Mouse (Mus musculus) T-cell, adult 2 months (primary cell): ENCODE measurements around the gene Cenpx.
"Not testable (repeated sequence)": the region's sequence is repeated elsewhere in the genome, so short reads cannot be mapped to it uniquely, and the experiment has no call there.

ENCODE experiments used
- DNase-seq: peaks from one replicate; pipeline ENCODE4 v3.0.0; 2022; ENCODE audit warnings: low spot score

The Cenpx gene

DNA sequence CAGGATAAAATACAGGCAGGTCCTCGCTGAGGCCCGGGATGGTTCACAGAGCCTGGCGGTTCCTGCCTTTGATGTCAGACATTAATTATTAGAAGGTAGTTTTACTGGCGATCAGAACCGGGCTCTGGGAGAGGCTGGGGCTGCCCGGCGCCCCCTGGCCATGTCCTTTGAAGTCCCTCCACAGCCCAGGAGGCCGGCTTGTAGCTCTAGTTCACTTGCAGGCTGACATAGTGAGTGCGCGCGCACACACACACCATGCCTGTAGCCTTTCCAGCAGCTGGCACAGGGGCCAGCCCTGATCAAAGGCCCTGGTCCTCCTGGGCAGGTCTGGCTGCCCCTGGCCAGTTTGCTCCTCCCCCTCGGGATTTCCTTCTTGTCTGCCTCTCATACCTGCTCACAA lies 17.9 kb downstream of the Cenpx start:
- no peak for DNase-seq

DNA sequence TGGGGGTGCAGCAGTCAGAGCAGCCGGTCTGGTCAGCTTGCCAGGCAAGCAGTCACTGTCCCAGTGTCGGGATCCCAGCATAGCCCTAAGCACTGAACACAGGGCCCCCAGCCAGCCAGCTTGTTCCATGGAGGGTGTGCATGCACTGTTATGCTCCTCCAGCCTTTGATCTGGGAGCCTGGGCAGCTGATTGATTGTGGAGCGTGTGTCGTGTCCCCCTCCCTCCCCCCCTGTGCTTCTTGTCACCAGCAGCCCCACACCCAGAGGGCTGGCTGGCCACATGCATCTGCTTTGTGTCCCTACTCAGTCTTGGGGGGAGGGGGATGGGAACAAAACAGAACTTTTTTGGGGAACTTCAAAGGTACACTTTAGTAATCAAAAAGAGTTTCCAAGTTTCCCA lies 18.4 kb downstream of the Cenpx start:
- DNase-seq = no peak

DNA sequence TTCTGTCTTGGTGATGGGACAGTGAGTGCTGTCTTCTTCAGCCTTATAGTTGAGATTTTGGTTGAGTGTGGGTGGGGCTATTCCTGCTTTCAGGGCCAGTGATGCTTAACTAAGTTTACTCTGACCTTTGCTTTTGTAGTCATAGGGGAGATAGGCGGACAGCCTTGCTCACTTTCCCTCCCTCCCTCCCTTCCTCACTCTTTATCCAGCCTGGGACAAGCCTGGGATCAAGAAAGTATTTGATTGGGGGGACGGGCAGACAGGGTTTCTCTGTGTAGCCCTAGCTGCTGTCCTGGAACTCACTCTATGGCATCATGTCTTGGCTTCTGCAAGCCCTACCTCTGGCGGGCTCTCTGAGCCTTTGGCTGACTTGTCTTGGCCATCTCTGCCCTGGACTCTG lies 20.1 kb downstream of the Cenpx start:
- no peak for DNase-seq

DNA sequence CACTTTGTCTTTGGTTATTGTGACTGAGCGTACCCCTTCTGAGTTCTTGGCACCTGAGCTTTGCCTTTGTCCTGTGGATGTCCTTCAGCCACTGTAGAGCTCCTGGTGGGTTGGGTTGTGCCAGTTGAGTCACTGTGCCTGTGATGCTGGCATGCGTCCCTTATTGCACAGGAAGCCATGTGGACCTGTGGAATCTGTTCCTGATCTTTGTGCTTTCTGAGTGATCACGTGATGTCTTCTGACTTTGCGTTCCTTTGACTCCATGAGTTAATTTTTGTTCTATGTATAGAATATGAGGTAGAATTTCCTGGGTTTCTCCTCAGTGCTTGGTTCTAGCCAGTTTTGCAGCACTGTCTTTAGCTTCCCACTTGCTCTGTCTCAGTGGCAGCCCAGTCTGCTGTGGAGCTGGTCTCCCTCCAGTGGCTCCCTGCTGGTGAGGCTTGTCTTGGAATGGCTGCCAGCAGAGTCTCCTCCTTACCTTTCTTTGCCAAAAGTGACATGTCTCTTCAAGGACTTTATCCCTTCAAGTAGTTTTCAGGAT lies 21.0 kb downstream of the Cenpx start:
- no peak for DNase-seq

DNA sequence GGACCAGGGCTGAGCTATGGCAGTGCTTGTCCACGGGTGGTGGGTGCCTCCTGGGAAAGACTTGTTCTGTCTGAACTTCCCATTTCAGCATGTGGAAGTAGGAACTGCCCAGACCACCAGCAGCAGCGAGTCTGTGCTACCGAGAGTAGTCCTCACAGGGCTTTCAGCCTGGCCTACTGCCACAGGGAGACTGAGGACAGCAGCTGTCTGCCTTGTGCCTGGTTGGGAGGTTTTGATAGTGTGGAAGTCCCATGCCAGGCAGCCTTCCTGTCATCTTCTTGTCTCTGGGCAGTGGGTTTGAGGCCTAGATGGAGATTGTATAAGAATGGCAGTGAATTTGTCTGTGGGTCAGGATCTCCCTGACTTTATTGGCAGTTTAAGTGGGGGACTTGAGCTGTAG lies 24.2 kb downstream of the Cenpx start:
- DNase-seq = no peak

DNA sequence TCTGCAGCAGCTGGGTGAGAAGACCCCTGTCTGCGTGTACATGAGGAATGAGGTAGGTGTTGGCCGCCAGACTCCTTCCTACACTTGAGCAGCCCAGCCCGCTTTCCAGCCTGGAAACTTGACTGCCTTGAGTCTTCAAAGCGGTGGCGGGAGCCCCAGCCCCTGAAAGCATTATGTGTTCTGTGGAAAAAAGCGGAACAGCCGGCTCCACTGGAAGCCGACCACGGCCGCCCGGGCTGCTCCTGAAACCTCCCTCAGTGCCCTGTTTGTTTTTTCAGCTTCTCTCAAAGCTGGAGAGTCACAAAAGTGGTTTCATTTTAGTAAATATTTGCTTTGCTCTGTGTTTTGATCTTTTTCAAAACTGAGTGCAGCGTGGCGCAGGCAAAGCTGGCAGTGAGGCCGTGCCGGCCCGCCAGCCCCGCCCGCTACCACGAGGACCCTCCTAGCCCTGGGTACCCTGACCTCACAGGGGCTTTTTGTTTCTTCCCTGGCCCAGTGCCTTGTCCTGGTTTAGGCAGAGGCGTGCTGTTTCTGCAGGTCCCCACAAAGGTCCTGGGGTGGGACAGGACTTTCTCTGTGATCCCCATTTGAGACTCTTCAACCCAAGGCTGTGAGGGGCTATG lies 26.8 kb downstream of the Cenpx start:
- DNase-seq = no peak

DNA sequence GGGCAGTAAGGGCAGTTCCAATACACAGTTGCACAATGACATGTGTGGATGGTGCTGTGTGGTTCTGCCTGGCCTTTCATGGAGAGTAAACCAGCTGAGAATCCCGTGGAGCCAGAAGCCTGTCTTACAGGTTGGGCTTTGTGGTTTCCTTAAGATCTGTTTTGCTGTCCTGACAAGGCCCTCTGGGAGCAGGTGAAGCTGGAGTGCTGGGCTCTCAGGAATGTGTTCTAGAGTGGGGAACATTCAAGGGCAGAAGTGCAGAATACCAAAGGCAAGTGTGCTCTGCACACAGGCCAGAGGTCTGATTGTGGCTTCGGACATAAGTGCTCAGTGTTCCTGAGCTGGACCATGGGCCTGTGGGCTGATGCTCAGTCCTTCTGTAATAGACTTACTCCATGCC lies 28.9 kb downstream of the Cenpx start:
- no peak for DNase-seq

DNA sequence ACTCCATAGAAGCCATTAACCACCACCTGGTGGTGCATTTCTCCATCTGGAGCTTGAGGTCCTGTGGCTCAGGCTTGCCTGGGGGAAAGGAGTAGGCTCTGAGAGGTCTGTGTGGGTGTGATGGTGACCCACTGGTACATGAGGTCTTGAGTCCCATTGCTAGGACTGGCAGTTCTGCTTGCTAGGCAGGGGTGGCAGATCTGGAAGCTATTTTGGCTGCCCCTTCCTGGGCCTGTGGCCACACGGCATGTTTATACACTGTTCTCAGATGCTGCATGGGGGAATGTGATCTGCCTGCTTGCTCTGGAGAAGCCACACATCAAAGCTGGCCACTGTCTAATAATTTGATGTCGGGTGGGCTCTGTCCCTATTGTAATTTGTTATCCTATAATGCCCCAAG lies 29.5 kb downstream of the Cenpx start:
- DNase-seq = no peak

DNA sequence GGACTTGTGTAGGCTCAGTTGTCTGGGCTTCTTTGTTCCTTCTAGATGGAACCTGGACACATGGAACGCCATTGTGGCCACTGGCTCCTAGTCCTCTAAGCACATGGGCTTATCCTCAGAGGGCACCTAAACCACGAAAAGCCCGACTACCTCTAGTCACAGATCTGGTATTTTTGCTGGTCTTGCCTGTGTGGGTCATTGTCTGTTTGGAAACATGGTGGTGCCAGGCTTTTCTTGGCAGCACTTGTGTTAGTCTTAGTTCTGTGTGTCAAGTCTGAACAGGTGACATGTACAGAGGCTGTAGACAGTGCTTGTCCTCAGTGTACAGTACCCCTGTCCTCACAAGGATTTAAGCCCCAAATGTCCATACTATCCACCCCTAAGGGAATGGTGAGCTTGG lies 30.0 kb downstream of the Cenpx start:
- DNase-seq = no peak

DNA sequence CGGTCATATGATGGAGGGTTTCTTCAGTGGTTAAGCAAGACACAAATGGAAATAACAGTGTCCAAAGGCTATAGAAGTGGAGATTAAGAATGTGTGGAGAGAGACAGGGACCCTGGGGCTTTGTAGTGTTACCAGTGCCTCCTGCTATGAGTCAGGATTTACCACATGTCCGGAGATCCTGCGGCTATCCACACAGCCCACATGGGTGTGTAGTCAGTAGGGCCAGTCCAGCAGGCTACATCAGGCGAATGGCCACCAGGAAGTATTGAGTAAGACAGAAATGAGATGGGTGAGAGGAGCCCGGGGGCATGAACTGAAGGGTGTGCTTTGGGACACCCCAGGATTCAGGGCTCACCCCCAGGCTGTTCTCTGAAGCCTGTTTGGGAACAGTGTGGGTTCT lies 30.9 kb downstream of the Cenpx start:
- no peak for DNase-seq

DNA sequence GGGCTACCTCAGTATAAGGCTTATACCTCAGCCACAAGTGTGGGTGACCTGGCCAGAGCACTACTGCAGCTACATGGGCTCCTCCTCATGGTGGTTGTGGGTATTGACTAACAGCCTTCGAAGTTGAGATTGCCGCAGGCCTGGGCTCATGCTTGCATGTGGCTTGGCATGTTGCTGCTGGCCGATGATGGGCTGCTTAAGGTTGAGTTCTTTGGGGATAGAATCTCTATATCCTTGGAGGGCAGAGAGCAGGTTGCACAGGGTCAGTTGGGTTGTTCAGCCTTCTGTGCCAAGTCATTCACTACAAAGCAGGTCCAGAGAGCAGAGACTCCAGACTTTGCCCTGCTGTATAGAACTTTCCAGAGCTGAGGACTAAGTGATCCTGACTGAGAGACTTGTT lies 33.6 kb downstream of the Cenpx start:
- DNase-seq = peak; percentile 19

DNA sequence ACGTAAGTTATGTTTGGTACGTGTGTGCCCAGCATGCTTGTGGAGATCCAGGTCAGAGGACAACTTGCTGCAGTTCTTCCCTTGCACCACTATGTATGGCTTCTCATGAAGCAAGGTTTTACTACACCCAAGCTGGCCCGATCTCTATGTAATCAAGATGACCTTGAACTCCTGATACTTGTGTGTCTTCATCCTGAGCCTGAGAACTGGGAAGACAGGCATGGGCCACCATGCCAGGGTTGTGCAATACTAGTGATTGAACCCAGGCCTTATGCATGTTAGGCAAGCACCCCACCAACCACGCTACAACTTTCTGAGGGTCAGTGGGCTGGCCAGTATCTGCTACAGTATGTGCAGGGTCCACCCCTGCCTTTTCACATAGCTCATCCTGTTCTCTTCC lies 36.6 kb downstream of the Cenpx start:
- no peak for DNase-seq

DNA sequence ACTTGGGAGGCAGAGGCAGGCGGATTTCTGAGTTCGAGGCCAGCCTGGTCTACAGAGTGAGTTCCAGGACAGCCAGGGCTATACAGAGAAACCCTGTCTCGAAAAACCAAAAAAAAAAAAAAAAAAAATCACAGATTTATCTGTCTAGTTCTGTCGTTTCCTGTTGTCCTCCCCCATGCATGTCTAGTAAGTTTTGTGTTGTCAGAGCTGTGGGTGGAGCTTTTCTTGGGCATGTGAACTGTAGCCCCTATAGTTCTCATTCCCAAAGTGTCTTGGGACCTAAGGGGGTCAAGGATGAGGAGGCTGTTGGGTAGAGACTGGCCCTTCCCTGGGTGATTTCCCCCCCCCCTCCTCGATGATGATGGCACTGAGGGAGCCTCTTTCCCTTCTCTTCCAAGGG lies 37.7 kb downstream of the Cenpx start:
- DNase-seq = not testable (repeated sequence)

DNA sequence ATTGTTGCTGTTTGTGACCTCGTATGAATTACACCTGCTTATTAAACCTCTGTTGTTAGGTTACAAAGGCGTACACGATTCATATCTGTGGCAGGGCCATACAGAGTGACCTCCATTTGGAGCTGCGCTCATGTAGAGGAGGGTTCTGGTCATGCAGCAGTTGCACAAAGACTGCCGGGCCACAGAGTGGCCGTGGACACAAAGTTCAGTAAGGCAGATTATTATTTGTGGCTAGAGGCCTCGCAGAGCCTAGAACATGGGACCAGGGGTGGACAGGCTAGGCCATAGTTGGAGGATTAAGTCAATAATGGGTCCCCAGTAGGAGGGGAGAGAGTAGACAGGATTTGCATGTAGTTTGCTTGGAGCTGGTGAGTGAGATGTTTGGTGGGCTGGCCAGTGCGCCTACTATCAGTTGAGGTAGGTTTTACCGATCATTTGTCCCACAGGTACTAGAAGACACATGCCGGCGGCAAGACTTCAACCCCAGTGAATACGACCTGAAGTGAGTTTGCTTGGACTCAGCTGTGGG lies 39.9 kb downstream of the Cenpx start:
- no peak for DNase-seq

DNA sequence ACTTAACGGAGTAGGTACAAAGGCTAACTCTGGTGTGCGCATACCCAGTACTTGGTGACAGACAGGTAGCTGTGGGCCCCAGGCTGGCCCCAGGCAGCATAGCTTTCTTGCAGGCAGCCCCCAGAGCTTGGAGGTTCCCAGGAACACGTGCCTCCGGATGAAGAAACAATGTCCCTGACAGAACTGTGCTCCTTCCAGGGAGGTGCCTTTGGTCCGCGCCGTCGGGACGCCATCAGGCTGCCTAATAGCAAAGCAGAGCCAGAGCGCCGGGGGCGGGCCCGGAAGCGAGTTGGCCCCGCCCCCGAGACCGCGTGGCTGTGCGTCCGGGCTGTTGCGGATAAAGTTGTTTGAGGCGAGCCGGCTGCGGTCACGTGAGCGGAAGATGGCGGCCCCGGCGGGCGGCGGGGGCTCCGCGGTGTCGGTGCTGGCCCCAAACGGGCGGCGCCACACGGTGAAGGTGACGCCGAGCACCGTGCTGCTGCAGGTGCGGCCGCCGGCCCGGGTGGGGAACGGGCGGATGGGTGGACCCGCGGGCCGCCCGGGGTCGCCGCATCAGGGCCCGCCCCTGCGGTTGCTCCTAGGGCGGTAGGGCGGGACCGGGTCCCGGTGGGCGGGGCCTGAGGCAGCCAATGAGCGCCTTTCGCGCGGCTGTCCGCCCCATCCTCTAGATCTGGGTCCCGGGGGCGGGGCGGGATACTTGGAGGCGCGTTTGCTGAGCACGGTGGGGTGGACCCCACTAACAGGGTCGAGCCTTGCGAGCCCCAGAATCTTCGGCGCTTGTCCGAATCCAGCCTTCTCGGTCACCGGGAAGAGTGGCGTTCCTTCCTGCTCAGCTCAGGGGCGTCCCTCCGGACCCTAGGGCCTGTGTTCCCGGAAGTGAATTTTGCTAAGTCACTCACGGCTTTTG lies 40.6 kb downstream of the Cenpx start, which contains the start of gene Aspscr1:
Aspscr1 (plus strand) TSS at position 287 of the 907 bp plus-strand sequence.
- DNase-seq = peak; percentile 94

DNA sequence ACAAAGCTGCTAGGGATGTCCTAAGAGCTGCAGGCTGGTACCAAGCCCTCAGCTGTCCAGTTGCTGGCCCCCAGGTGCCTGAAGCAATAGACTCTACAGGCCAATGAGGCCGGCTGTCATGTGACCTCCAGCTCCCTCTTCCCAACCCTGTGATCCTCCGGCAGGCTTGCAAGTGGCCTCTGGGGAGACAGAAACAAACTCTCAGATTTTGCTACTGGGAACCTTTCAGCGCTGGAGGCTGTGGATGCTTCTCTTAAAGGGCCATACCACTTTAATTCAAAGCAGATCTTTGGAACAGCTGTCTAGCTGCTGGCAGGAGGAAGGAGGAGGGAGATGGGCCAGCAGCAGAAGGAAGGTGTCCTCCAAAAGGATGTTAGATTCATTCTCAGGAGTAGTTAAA lies 46.9 kb downstream of the Cenpx start:
- no peak for DNase-seq

DNA sequence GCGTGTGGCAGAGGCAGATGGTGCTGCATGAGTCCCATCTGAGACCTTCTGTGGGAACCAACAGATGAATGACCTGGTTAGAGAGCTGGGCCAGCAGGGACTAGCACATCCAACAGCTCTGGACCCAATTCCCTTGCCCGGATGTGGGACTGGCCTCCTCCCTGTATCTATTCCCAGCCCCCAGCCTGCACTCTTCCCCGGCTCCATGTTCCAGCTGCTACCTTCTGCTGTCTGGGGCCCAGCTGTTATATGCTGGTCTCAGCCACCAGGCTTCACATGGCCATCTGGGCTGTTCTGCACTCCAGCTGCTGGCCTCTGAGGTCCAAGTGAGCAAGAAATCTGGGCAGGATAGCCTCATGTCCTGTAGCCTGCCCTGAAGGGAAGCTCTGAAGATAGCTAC lies 48.1 kb downstream of the Cenpx start:
- DNase-seq = no peak

DNA sequence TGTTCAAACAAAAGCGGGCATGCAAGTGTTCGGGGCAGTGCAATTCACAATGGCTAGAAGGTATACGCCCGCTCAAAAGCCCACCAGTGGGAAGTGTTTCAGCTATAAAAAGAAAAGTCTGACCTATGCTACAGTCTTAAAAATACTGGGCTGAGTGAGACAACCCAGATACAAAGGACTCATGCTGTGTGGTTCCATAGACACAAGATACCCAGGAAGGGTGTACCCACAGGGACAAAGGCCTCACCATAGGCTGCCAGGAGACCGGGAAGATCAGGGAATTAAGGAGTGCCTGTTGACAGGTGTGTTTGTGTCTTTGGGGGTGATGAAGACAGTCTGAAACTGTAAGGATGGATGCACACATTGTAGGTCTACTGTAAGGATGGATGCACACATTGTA lies 49.8 kb downstream of the Cenpx start:
- no peak for DNase-seq

DNA sequence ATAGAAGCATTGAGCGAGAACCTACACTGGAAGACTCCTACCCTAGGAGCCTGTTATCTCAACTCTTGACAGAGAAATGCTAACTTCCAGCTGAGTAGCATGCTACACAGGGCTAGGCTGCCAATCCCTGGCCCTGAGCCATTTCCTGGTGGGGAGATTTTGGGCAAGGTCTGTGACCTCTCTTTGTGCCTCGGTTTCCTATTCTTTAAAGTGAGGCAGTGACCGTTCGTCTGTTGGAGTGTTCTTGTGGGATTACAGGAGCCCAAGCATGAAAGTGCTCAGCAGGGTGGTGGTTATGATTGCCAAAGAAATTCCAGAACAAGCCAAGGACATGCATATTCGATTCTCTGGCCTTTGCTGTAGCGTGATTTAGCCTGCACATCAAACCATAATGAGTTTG lies 50.8 kb downstream of the Cenpx start:
- DNase-seq = no peak

DNA sequence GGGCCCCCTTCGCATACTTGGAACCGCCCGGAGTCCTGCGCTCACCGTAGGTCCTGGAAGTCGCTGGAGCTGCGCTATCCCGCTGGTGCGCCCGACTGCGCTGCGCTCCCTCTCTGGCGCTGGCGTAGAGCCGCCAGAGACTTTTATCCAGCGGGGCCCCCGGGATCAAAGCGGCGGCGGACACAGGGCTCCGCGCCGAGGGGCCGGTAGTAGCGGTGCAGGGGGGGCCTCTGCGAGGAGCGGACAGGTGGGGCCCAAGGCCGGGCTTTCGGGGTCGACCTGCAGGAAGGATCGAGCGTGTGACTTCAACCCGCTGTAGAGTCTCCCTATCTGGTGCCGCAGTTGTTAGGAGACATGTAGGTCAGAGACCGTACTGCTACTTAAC lies 52.5 kb downstream of the Cenpx start, which contains the start of gene Notum:
Notum (minus strand) TSS at position 100 of the 385 bp plus-strand sequence.
- no peak for DNase-seq
